Mouse (Mus musculus): ENCODE measurements around the gene Tmem181a. TPM values are rescaled to one million over a fixed set of nuclear protein-coding genes. Genes with fewer than 3 reads are reported as not detected.
"Not testable (repeated sequence)": the region's sequence is repeated elsewhere in the genome, so short reads cannot be mapped to it uniquely, and the experiment has no call there.

Tmem181a gene
- polyA plus RNA-seq, 1 experiment from 2014 or later, result 15.8 TPM

GRCm38 (mm10) chr17:6297060-6297795, 40.6 kb downstream of the Tmem181a start:
- WGBS, result 92% methylated on average over 9 of the region's 15 CpGs
- H3K4me2 ChIP-seq (replicated peaks; ENCODE audit: low read depth, low read length); H3K9me3 ChIP-seq (ENCODE audit: control insufficient read depth, low read length): not testable (repeated sequence)

GRCm38 (mm10) chr17:6300190-6300863, 43.7 kb downstream of the Tmem181a start:
- not testable (repeated sequence) for H3K36me3 ChIP-seq (ENCODE audit: control insufficient read depth, insufficient read depth, low read length); H3K27ac ChIP-seq (ENCODE audit: low read depth, low read length); H3K27me3 ChIP-seq (ENCODE audit: control insufficient read depth, insufficient read depth, low read length); H3K4me3 ChIP-seq (ENCODE audit: low read length); H3K4me1 ChIP-seq (ENCODE audit: control insufficient read depth, insufficient read depth, low read length); ATAC-seq (ENCODE audit: low FRiP score, low TSS enrichment); H3K9ac ChIP-seq (ENCODE audit: low read depth, low read length); H3K9me3 ChIP-seq (ENCODE audit: control insufficient read depth, low read length); H3K4me2 ChIP-seq (replicated peaks; ENCODE audit: low read depth, low read length)
- WGBS, result 66% methylated on average over 2 of the region's 12 CpGs

More at GRCm38 (mm10) chr17:6297060-6297795, 40.6 kb downstream of the Tmem181a start:
- not testable (repeated sequence) for H3K4me1 ChIP-seq (ENCODE audit: control insufficient read depth, insufficient read depth, low read length); H3K9ac ChIP-seq (ENCODE audit: low read depth, low read length); H3K4me3 ChIP-seq (ENCODE audit: low read length); H3K27me3 ChIP-seq (ENCODE audit: control insufficient read depth, insufficient read depth, low read length); H3K36me3 ChIP-seq (ENCODE audit: control insufficient read depth, insufficient read depth, low read length); ATAC-seq (ENCODE audit: low FRiP score, low TSS enrichment); H3K27ac ChIP-seq (ENCODE audit: low read depth, low read length)

- H3K36me3 ChIP-seq (ENCODE audit: control insufficient read depth, insufficient read depth, low read length); H3K9ac ChIP-seq (ENCODE audit: low read depth, low read length); H3K4me2 ChIP-seq (replicated peaks; ENCODE audit: low read depth, low read length); H3K27ac ChIP-seq (ENCODE audit: low read depth, low read length); H3K4me3 ChIP-seq (ENCODE audit: low read length); H3K27me3 ChIP-seq (ENCODE audit: control insufficient read depth, insufficient read depth, low read length); H3K4me1 ChIP-seq (ENCODE audit: control insufficient read depth, insufficient read depth, low read length); H3K9me3 ChIP-seq (ENCODE audit: control insufficient read depth, low read length); ATAC-seq (ENCODE audit: low FRiP score, low TSS enrichment): not testable (repeated sequence)
- 93% methylated on average over 5 of the region's 6 CpGs for WGBS
Measured at GRCm38 (mm10) chr17:6304891-6305290, 48.2 kb downstream of the Tmem181a start.

- H3K9me3 ChIP-seq (ENCODE audit: control insufficient read depth, low read length); H3K4me3 ChIP-seq (ENCODE audit: low read length); H3K9ac ChIP-seq (ENCODE audit: low read depth, low read length); H3K4me1 ChIP-seq (ENCODE audit: control insufficient read depth, insufficient read depth, low read length); H3K4me2 ChIP-seq (replicated peaks; ENCODE audit: low read depth, low read length); H3K36me3 ChIP-seq (ENCODE audit: control insufficient read depth, insufficient read depth, low read length); H3K27me3 ChIP-seq (ENCODE audit: control insufficient read depth, insufficient read depth, low read length); ATAC-seq (ENCODE audit: low FRiP score, low TSS enrichment); H3K27ac ChIP-seq (ENCODE audit: low read depth, low read length): not testable (repeated sequence)
- WGBS, result 93% methylated on average over 12 of the region's 12 CpGs
Measured at GRCm38 (mm10) chr17:6305656-6306270, 49.1 kb downstream of the Tmem181a start.

- not testable (repeated sequence) for H3K27ac ChIP-seq (ENCODE audit: low read depth, low read length); H3K9me3 ChIP-seq (ENCODE audit: control insufficient read depth, low read length); H3K4me3 ChIP-seq (ENCODE audit: low read length); H3K4me2 ChIP-seq (replicated peaks; ENCODE audit: low read depth, low read length); H3K36me3 ChIP-seq (ENCODE audit: control insufficient read depth, insufficient read depth, low read length); H3K4me1 ChIP-seq (ENCODE audit: control insufficient read depth, insufficient read depth, low read length); ATAC-seq (ENCODE audit: low FRiP score, low TSS enrichment); H3K27me3 ChIP-seq (ENCODE audit: control insufficient read depth, insufficient read depth, low read length); H3K9ac ChIP-seq (ENCODE audit: low read depth, low read length)
- 93% methylated on average over 9 of the region's 13 CpGs for WGBS
Measured at GRCm38 (mm10) chr17:6306503-6306902, 49.8 kb downstream of the Tmem181a start.

GRCm38 (mm10) chr17:6311716-6312115, 55.1 kb downstream of the Tmem181a start:
- not testable (repeated sequence) for H3K4me1 ChIP-seq (ENCODE audit: control insufficient read depth, insufficient read depth, low read length); H3K27ac ChIP-seq (ENCODE audit: low read depth, low read length); H3K4me3 ChIP-seq (ENCODE audit: low read length); ATAC-seq (ENCODE audit: low FRiP score, low TSS enrichment); H3K36me3 ChIP-seq (ENCODE audit: control insufficient read depth, insufficient read depth, low read length); H3K27me3 ChIP-seq (ENCODE audit: control insufficient read depth, insufficient read depth, low read length); H3K9ac ChIP-seq (ENCODE audit: low read depth, low read length); H3K4me2 ChIP-seq (replicated peaks; ENCODE audit: low read depth, low read length); H3K9me3 ChIP-seq (ENCODE audit: control insufficient read depth, low read length)
- WGBS, result 92% methylated on average over 7 of the region's 7 CpGs

- ATAC-seq (ENCODE audit: low FRiP score, low TSS enrichment); H3K27me3 ChIP-seq (ENCODE audit: control insufficient read depth, insufficient read depth, low read length); H3K4me3 ChIP-seq (ENCODE audit: low read length); H3K27ac ChIP-seq (ENCODE audit: low read depth, low read length); H3K9me3 ChIP-seq (ENCODE audit: control insufficient read depth, low read length); H3K36me3 ChIP-seq (ENCODE audit: control insufficient read depth, insufficient read depth, low read length); H3K9ac ChIP-seq (ENCODE audit: low read depth, low read length); H3K4me2 ChIP-seq (replicated peaks; ENCODE audit: low read depth, low read length); H3K4me1 ChIP-seq (ENCODE audit: control insufficient read depth, insufficient read depth, low read length): not testable (repeated sequence)
- WGBS, result 81% methylated on average over 3 of the region's 3 CpGs
Measured at GRCm38 (mm10) chr17:6312755-6313154, 56.1 kb downstream of the Tmem181a start.

- not testable (repeated sequence) for H3K4me2 ChIP-seq (replicated peaks; ENCODE audit: low read depth, low read length); H3K4me3 ChIP-seq (ENCODE audit: low read length); H3K9ac ChIP-seq (ENCODE audit: low read depth, low read length); H3K4me1 ChIP-seq (ENCODE audit: control insufficient read depth, insufficient read depth, low read length); H3K36me3 ChIP-seq (ENCODE audit: control insufficient read depth, insufficient read depth, low read length); H3K27ac ChIP-seq (ENCODE audit: low read depth, low read length); H3K27me3 ChIP-seq (ENCODE audit: control insufficient read depth, insufficient read depth, low read length); H3K9me3 ChIP-seq (ENCODE audit: control insufficient read depth, low read length); ATAC-seq (ENCODE audit: low FRiP score, low TSS enrichment)
- WGBS, result 57% methylated on average over 1 of the region's 3 CpGs
Measured at GRCm38 (mm10) chr17:6314493-6314892, 57.8 kb downstream of the Tmem181a start.

GRCm38 (mm10) chr17:6315706-6316105, 59.0 kb downstream of the Tmem181a start:
- WGBS, result no CpG with 5 or more reads among the region's 4 CpGs
- H3K36me3 ChIP-seq (ENCODE audit: control insufficient read depth, insufficient read depth, low read length); H3K9ac ChIP-seq (ENCODE audit: low read depth, low read length); H3K4me3 ChIP-seq (ENCODE audit: low read length); ATAC-seq (ENCODE audit: low FRiP score, low TSS enrichment); H3K9me3 ChIP-seq (ENCODE audit: control insufficient read depth, low read length); H3K27me3 ChIP-seq (ENCODE audit: control insufficient read depth, insufficient read depth, low read length); H3K4me1 ChIP-seq (ENCODE audit: control insufficient read depth, insufficient read depth, low read length); H3K27ac ChIP-seq (ENCODE audit: low read depth, low read length); H3K4me2 ChIP-seq (replicated peaks; ENCODE audit: low read depth, low read length): not testable (repeated sequence)

Measured in kidney, embryonic 14.5 days (tissue).